Mouse (Mus musculus) testis, adult 2 months (tissue): Measurements from ENCODE around the gene 1810009A15Rik. TPM values are rescaled to one million over a fixed set of nuclear protein-coding genes. Genes with fewer than 3 reads are reported as not detected.
A peak's percentile ranks its signal among the peaks of the same experiment; 100 is the strongest.

Experiments used
- H3K27ac ChIP-seq: fragments of 200-500 bp; 2 replicates; pipeline ENCODE4 v1.5.1; 2012; ENCODE audit warnings: low read depth, low read length; ENCODE audit not compliant: control insufficient read depth, insufficient read depth
- H3K27me3 ChIP-seq: fragments of 200-500 bp; 2 replicates; pipeline ENCODE4 v1.6.1; 2012; ENCODE audit warnings: mild to moderate bottlenecking, low read length, moderate library complexity; ENCODE audit not compliant: control insufficient read depth, insufficient read depth
- H3K36me3 ChIP-seq: fragments of 200-500 bp; 2 replicates; pipeline ENCODE4 v1.6.1; 2012; ENCODE audit warnings: mild to moderate bottlenecking, low read length; ENCODE audit not compliant: control insufficient read depth, insufficient read depth
- H3K4me1 ChIP-seq: fragments of 200-500 bp; 2 replicates; pipeline ENCODE4 v1.6.1; 2012; ENCODE audit warnings: low read length; ENCODE audit not compliant: control insufficient read depth, insufficient read depth
- H3K4me3 ChIP-seq: fragments of 200-500 bp; 2 replicates; pipeline ENCODE4 v1.5.1; 2012; ENCODE audit warnings: low read depth, mild to moderate bottlenecking, low read length, moderate library complexity, mixed read lengths; ENCODE audit not compliant: control insufficient read depth
- CTCF ChIP-seq: fragments of 200-500 bp; IDR thresholded peaks from 2 replicates; pipeline ENCODE4 v1.5.1; 2012; ENCODE audit warnings: low read depth, mild to moderate bottlenecking, inconsistent platforms, low read length, moderate library complexity; ENCODE audit not compliant: control insufficient read depth, insufficient read depth, insufficient replicate concordance
- POLR2A ChIP-seq: fragments of 200-500 bp; IDR thresholded peaks from 2 replicates; pipeline ENCODE4 v1.6.1; 2012; ENCODE audit warnings: low read depth, mild to moderate bottlenecking, inconsistent platforms, low read length, moderate library complexity; ENCODE audit not compliant: control insufficient read depth
- polyA plus RNA-seq: library from polyadenylated mRNA; depleted of rRNA; stranded (reverse); fragments of >200 nt; gene quantifications from 2 replicates; pipeline ENCODE4 v1.2.3, GENCODE M21; 2012; rRNA removed

1810009A15Rik gene
- polyA plus RNA-seq, 1 experiment: 48.4 TPM

DNA sequence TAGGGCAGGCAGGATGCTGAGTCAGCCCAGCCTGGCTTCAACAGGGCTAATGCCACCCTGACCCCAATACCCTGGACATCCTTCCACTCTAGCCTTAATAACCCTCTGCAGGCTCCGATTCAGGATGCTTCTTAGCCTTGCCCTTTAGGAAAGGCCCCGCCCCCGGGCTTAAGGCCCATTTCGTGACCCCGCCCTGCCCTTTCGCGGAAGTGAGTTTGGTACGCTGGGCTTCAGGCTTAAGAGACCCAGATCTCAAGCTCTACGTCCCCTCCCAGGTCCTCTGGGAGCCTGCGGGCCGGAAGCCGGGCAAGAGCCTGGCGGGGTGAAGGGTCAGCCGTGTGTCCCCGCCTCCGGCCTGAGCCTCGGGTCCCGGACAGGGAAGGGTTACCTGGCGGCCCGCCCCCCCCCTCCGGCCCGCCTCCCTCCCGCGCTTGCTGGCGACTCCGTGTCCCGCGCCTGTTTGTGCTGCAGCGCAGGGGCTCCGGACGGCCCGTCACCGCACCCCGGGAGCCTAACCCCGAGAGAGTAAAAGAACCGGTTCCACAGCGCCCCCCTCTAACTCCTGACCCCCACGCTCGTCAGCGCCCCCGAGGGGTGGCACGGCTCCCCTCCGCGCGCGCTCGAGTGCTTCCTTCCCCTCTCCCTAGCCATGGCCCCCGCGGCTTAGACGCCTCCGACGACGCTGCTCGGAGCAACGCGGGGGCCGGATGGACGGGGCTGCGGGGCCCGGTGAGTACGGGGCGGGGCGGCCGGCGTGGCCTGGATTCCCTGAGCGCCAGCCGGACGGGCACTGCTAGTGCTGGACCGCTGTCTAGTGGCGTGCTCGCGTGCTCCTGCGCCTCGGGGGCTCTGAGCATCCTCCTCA lies 40.8 kb downstream of the 1810009A15Rik start, which contains the start of the genes Rom1 and Eml3:
Gene Rom1 (minus strand): TSS at position 133 of the 865 bp plus-strand sequence.
Gene Eml3 (plus strand): TSS at position 329 of the 865 bp plus-strand sequence.
- H3K27ac ChIP-seq: peak within 1 kb of the TSS; percentile 21; the same call in 1 of the 2 replicates
- peak within 1 kb of the TSS; percentile 76 for H3K4me3 ChIP-seq
- TF ChIP-seq CTCF: no peak
- peak; percentile 15; the same call in 1 of the 2 replicates for TF ChIP-seq POLR2A
- no peaks in the 10 kb centered on the region for H3K36me3 ChIP-seq
- peaks cover 15% of the 10 kb centered on the region for H3K4me1 ChIP-seq
- no peaks in the 10 kb centered on the region for H3K27me3 ChIP-seq

DNA sequence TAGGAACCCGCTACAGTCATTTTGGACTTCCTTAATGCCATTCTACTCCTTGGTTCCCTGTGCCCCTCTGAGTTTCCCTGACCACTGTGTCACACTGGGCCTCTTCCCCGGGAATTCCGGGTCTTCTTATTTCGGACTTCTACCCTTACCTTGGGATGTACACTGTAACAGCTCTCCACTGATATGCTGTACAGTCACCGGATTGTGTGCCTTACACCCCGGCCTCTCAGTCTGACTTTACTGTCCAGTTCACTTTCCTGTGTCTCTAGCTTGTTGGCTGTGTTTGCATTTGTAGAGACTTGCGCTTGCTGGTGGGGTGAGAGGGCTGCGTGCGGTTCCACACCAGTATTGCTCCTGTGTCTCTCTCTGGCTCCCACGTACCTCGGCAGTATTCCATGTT lies 41.5 kb downstream of the 1810009A15Rik start:
- no peak for TF ChIP-seq CTCF
- TF ChIP-seq POLR2A: no peak
- Histone ChIP-seq H3K4me3 (peak overlapping the region; percentile 76), H3K27me3 (no peaks in the 10 kb centered on the region), H3K36me3 (no peaks in the 10 kb centered on the region), H3K27ac (no peak overlapping the region), H3K4me1 (peaks cover 15% of the 10 kb centered on the region)

DNA sequence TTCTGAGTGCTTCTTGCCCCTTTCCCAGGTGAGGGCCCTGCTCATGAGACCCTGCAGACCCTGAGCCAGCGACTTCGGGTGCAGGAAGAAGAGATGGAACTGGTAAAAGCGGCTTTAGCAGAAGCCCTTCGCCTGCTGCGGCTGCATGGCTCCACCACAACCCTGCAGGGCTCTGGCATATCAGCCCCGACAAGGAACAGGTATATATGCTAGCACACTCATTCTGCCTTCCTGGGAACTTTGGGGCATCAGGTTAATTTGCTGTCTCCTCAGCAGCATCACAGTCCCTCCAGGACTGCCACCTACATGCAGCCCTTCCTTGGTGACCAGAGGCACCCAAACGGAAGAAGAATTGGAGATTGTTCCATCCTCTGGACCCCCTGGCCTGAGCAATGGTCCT lies 42.1 kb downstream of the 1810009A15Rik start:
- Histone ChIP-seq H3K27ac (no peak overlapping the region), H3K36me3 (no peaks in the 10 kb centered on the region), H3K4me1 (peaks cover 15% of the 10 kb centered on the region), H3K27me3 (no peaks in the 10 kb centered on the region), H3K4me3 (no peak overlapping the region)
- no peak for TF ChIP-seq POLR2A
- no peak for TF ChIP-seq CTCF

DNA sequence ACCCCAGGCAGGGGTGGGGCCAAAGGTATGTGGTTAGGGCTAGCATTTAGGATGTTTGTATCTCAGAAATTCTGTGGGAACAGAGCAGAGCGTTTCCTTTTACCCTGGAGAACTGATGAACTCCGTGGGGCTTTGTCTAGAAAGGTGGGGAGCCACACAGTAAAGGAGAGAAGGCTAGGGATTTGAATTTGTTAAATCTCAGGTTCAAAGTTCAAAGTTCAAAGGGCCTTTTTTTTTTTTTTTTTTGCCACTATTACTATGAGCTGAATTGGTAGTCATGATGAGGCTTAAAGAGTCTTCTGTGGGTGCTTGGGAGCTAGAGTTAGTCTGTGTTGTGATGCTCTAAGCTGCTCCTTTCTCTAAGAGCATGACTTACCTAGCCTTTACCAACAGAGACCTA lies 48.1 kb downstream of the 1810009A15Rik start:
- H3K36me3 ChIP-seq: no peaks in the 10 kb centered on the region
- no peak overlapping the region for H3K27ac ChIP-seq
- TF ChIP-seq CTCF: no peak
- no peak for TF ChIP-seq POLR2A
- H3K4me1 ChIP-seq: peaks cover 15% of the 10 kb centered on the region
- H3K4me3 ChIP-seq: no peak overlapping the region
- H3K27me3 ChIP-seq: no peaks in the 10 kb centered on the region

Other genes with a start within 250 kb of the 1810009A15Rik start
- gene Chrm1, start 225.1 kb upstream of the 1810009A15Rik start, polyA plus RNA-seq: 0.58 and 0.99 TPM in 2 replicates
- gene Slc3a2, start 165.5 kb upstream of the 1810009A15Rik start, polyA plus RNA-seq: 111 and 121 TPM in 2 replicates
- 18.3 and 21.8 TPM in 2 replicates for gene Wdr74, start 153.0 kb upstream of the 1810009A15Rik start, polyA plus RNA-seq
- 670 and 676 TPM in 2 replicates for gene 1700092M07Rik, start 148.1 kb upstream of the 1810009A15Rik start, polyA plus RNA-seq
- gene Stx5a, start 147.4 kb upstream of the 1810009A15Rik start, polyA plus RNA-seq: 61.5 and 62.8 TPM in 2 replicates
- 166 and 174 TPM in 2 replicates for gene Nxf1, start 131.8 kb upstream of the 1810009A15Rik start, polyA plus RNA-seq
- gene Tmem223, start 117.9 kb upstream of the 1810009A15Rik start, polyA plus RNA-seq: 15.8 and 17.0 TPM in 2 replicates
- 29.7 and 30.8 TPM in 2 replicates for gene Tmem179b, start 114.4 kb upstream of the 1810009A15Rik start, polyA plus RNA-seq
- gene Taf6l, start 102.4 kb upstream of the 1810009A15Rik start, polyA plus RNA-seq: 28.1 and 36.2 TPM in 2 replicates
- gene Polr2g, start 90.3 kb upstream of the 1810009A15Rik start, polyA plus RNA-seq: 38.4 and 48.4 TPM in 2 replicates
- 40.5 and 44.2 TPM in 2 replicates for gene Zbtb3, start 86.3 kb upstream of the 1810009A15Rik start, polyA plus RNA-seq
- 6.8 and 7.9 TPM in 2 replicates for gene Ttc9c, start 69.5 kb upstream of the 1810009A15Rik start, polyA plus RNA-seq
- 12.9 and 14.9 TPM in 2 replicates for gene Hnrnpul2, start 68.8 kb upstream of the 1810009A15Rik start, polyA plus RNA-seq
- 0.64 and 1.9 TPM in 2 replicates for gene AC129217.1, start 59.1 kb upstream of the 1810009A15Rik start, polyA plus RNA-seq
- gene Bscl2, start 51.4 kb upstream of the 1810009A15Rik start, polyA plus RNA-seq: 743 and 750 TPM in 2 replicates
- gene Gng3, start 49.7 kb upstream of the 1810009A15Rik start, polyA plus RNA-seq: 2.0 and 2.4 TPM in 2 replicates
- 0.37 and 0.40 TPM in 2 replicates for gene Lrrn4cl, start 38.1 kb upstream of the 1810009A15Rik start, polyA plus RNA-seq
- gene Ubxn1, start 17.4 kb upstream of the 1810009A15Rik start, polyA plus RNA-seq: 83.7 and 92.2 TPM in 2 replicates
- 40.0 and 41.0 TPM in 2 replicates for gene Uqcc3, start 7.9 kb upstream of the 1810009A15Rik start, polyA plus RNA-seq
- 1.1 and 1.9 TPM in 2 replicates for gene Lbhd1, start 5.1 kb upstream of the 1810009A15Rik start, polyA plus RNA-seq
- not detected in 2 replicates for gene Gm49403, start 4.9 kb upstream of the 1810009A15Rik start, polyA plus RNA-seq
- gene Gm49416, start 73 bp downstream of the 1810009A15Rik start, polyA plus RNA-seq: 1.1 TPM in 1 of 2 replicates, not detected in the other
- 6.6 and 6.7 TPM in 2 replicates for gene Ints5, start 4.2 kb downstream of the 1810009A15Rik start, polyA plus RNA-seq
- 49.9 and 57.0 TPM in 2 replicates for gene Ganab, start 9.2 kb downstream of the 1810009A15Rik start, polyA plus RNA-seq
- 19.5 and 20.4 TPM in 2 replicates for gene B3gat3, start 31.5 kb downstream of the 1810009A15Rik start, polyA plus RNA-seq
- gene Rom1, start 40.5 kb downstream of the 1810009A15Rik start, polyA plus RNA-seq: 11.6 and 13.7 TPM in 2 replicates
- gene Eml3, start 40.7 kb downstream of the 1810009A15Rik start, polyA plus RNA-seq: 4.9 and 5.7 TPM in 2 replicates
- gene Mta2, start 53.0 kb downstream of the 1810009A15Rik start, polyA plus RNA-seq: 14.0 and 14.5 TPM in 2 replicates
- gene Tut1, start 65.0 kb downstream of the 1810009A15Rik start, polyA plus RNA-seq: 38.2 and 38.6 TPM in 2 replicates
- gene Eef1g, start 78.2 kb downstream of the 1810009A15Rik start, polyA plus RNA-seq: 442 and 506 TPM in 2 replicates
- 1.6 and 2.3 TPM in 2 replicates for gene Ahnak, start 100.4 kb downstream of the 1810009A15Rik start, polyA plus RNA-seq
- gene Scgb1a1, start 199.1 kb downstream of the 1810009A15Rik start, polyA plus RNA-seq: 0.41 TPM in 1 of 2 replicates, not detected in the other
- 232 and 259 TPM in 2 replicates for gene Asrgl1, start 246.8 kb downstream of the 1810009A15Rik start, polyA plus RNA-seq